Mouse (Mus musculus) small intestine, adult 2 months (tissue): Measurements from ENCODE around the gene Tnni3k.

Source experiments
- CTCF ChIP-seq: fragments of 200-500 bp; IDR thresholded peaks from 2 replicates; pipeline ENCODE4 v1.5.1; 2012; ENCODE audit warnings: low read depth, mild to moderate bottlenecking, control low read depth, inconsistent platforms, low read length, moderate library complexity, mixed read lengths; ENCODE audit not compliant: insufficient replicate concordance, insufficient read length; ENCODE audit errors: extremely low read depth
- POLR2A ChIP-seq: fragments of 200-500 bp; IDR thresholded peaks from 2 replicates; pipeline ENCODE4 v1.6.1; 2012; ENCODE audit warnings: low read depth, mild to moderate bottlenecking, control low read depth, inconsistent platforms, low read length, moderate library complexity

DNA sequence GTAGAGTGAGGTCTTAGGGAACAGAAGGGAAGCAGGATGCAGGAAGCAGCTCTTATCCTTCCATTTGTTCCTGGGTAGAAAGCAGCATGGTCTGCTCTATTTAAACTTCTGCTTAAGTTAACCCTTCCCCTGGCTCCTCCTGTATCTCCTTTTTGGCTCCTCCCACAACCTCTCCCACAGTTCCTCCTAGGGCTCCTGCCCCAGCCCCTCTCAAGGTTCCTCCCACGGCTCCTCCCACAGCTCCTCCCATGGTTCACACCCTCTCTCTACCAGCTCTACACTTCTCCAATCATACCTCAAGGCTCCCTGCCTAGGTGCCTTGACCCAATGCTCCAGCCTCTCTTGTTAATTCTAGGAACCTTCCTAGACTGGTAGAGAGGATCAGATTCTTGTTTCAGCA lies 242.3 kb downstream of the Tnni3k start:
- TF ChIP-seq POLR2A (no peak), CTCF (no peak)
